Mouse (Mus musculus): ENCODE results near the gene Edn3. TPM values are rescaled to one million over a fixed set of nuclear protein-coding genes. Genes with fewer than 3 reads are reported as not detected.

Edn3 gene
- total RNA-seq (2021) (10 to 100 TPM; 16.8 to 27.1 TPM), polyA plus RNA-seq (2012; rRNA removed) (5.7 and 5.9 TPM in 2 replicates)
- long read RNA-seq, transcript Edn3-201 (5 exons, 3,117 nt) = major isoform, 14 of 18 reads
- long read RNA-seq, partial matches to known transcripts = 1 of 18 reads
- long read RNA-seq, other reads (novel, unspliced or antisense) = 3 of 18 reads

- DNase-seq = peak; percentile 17
Measured at GRCm38 (mm10) chr2:174760479-174761121, at the start of gene Edn3. Gene Edn3 (plus strand): TSS chr2:174760619.

- no peak for DNase-seq
Measured at GRCm38 (mm10) chr2:174712043-174712442, 48.4 kb upstream of the Edn3 start.

GRCm38 (mm10) chr2:174715938-174716337, 44.5 kb upstream of the Edn3 start:
- DNase-seq = no peak

- no peak for DNase-seq
Measured at GRCm38 (mm10) chr2:174717857-174718256, 42.6 kb upstream of the Edn3 start.

GRCm38 (mm10) chr2:174727114-174727823, 33.1 kb upstream of the Edn3 start:
- no peak for DNase-seq

GRCm38 (mm10) chr2:174731939-174732338, 28.5 kb upstream of the Edn3 start:
- no peak for DNase-seq

- no peak for DNase-seq
Measured at GRCm38 (mm10) chr2:174735270-174735669, 25.1 kb upstream of the Edn3 start.

- DNase-seq = no peak
Measured at GRCm38 (mm10) chr2:174747182-174747581, 13.2 kb upstream of the Edn3 start.

- no peak for DNase-seq
Measured at GRCm38 (mm10) chr2:174748381-174748780, 12.0 kb upstream of the Edn3 start.

- no peak for DNase-seq
Measured at GRCm38 (mm10) chr2:174753197-174753596, 7.2 kb upstream of the Edn3 start.

- DNase-seq = no peak
Measured at GRCm38 (mm10) chr2:174754231-174754630, 6.2 kb upstream of the Edn3 start.

GRCm38 (mm10) chr2:174759189-174759588, 1.2 kb upstream of the Edn3 start:
- DNase-seq = no peak

GRCm38 (mm10) chr2:174761452-174762101, 1.2 kb downstream of the Edn3 start:
- no peak for DNase-seq

- no peak for DNase-seq
Measured at GRCm38 (mm10) chr2:174762310-174762709, 1.9 kb downstream of the Edn3 start.

- no peak for DNase-seq
Measured at GRCm38 (mm10) chr2:174768891-174769528, 8.6 kb downstream of the Edn3 start.

GRCm38 (mm10) chr2:174774177-174775111, 14.0 kb downstream of the Edn3 start:
- no peak for DNase-seq

- no peak for DNase-seq
Measured at GRCm38 (mm10) chr2:174782016-174782415, 21.6 kb downstream of the Edn3 start.

- DNase-seq = no peak
Measured at GRCm38 (mm10) chr2:174782880-174783279, 22.5 kb downstream of the Edn3 start.

GRCm38 (mm10) chr2:174788830-174789229, 28.4 kb downstream of the Edn3 start:
- DNase-seq = no peak

- no peak for DNase-seq
Measured at GRCm38 (mm10) chr2:174792436-174793125, 32.2 kb downstream of the Edn3 start.

GRCm38 (mm10) chr2:174793181-174793580, 32.8 kb downstream of the Edn3 start:
- no peak for DNase-seq
